Mouse (Mus musculus) neural tube, embryonic 13.5 days (tissue): Measurements from ENCODE around the gene Amigo3. TPM values are rescaled to one million over a fixed set of nuclear protein-coding genes. Genes with fewer than 3 reads are reported as not detected.

Source experiments
- ATAC-seq: fragments of 200-750 bp; cut with Nextera tagmentation; 2 replicates; pipeline ENCODE4 v1.8.0; 2017; ENCODE audit warnings: low read depth, mild to moderate bottlenecking, moderate TSS enrichment, moderate library complexity
- H3K27ac ChIP-seq: fragments of 300-500 bp; sonication (generic); replicated peaks from 2 replicates; pipeline ENCODE4 v1.5.1; 2015; ENCODE audit warnings: moderate library complexity, mild to moderate bottlenecking, inconsistent platforms
- H3K27me3 ChIP-seq: fragments of 300-500 bp; sonication (generic); 2 replicates; pipeline ENCODE4 v1.6.1; 2015; ENCODE audit warnings: mild to moderate bottlenecking, inconsistent platforms
- H3K36me3 ChIP-seq: fragments of 300-500 bp; sonication (generic); 2 replicates; pipeline ENCODE4 v1.6.1; 2015; ENCODE audit warnings: mild to moderate bottlenecking, inconsistent platforms
- H3K4me1 ChIP-seq: fragments of 300-500 bp; sonication (generic); replicated peaks from 2 replicates; pipeline ENCODE4 v1.6.1; 2015; ENCODE audit warnings: inconsistent platforms
- H3K4me2 ChIP-seq: fragments of 300-500 bp; sonication (generic); 2 replicates; pipeline ENCODE4 v1.6.1; 2015; ENCODE audit warnings: inconsistent platforms, mild to moderate bottlenecking, moderate library complexity
- H3K4me3 ChIP-seq: fragments of 300-500 bp; sonication (generic); 2 replicates; pipeline ENCODE4 v1.5.1; 2015; ENCODE audit warnings: mild to moderate bottlenecking, inconsistent platforms
- H3K9ac ChIP-seq: fragments of 300-500 bp; sonication (generic); 2 replicates; pipeline ENCODE4 v1.6.1; 2015; ENCODE audit warnings: moderate library complexity, mild to moderate bottlenecking, inconsistent platforms
- H3K9me3 ChIP-seq: fragments of 300-500 bp; sonication (generic); 2 replicates; pipeline ENCODE4 v1.6.1; 2016; ENCODE audit warnings: inconsistent platforms
- WGBS: fragments of 180-500 bp; shearing (Covaris S2); methylation state at CpG from one replicate; pipeline ENCODE4 v1.1.7; 2015; 5-methylcytosine and 5-hydroxymethylcytosine counted together
- polyA plus RNA-seq: library from polyadenylated mRNA; unstranded; fragments of >200 nt; fragmentation: Nextera tagmentation; extraction: Ambion mirVana; gene quantifications from 2 replicates; pipeline ENCODE4 v1.2.1, GENCODE M21; 2015

Amigo3 gene
- polyA plus RNA-seq, 1 experiment from 2014 or later, result 3.0 TPM

- H3K9me3 ChIP-seq, result no peaks in the 10 kb centered on the region
- H3K9ac ChIP-seq, result no peak overlapping the region
- peaks cover 50% of the 10 kb centered on the region for H3K36me3 ChIP-seq
- H3K27me3 ChIP-seq, result no peaks in the 10 kb centered on the region
- H3K4me3 ChIP-seq, result no peak overlapping the region
- 0 out of 2 replicates have a peak, but pooled peaks cover 3% of the 10 kb centered on the region for H3K4me1 ChIP-seq
- no peak overlapping the region for H3K4me2 ChIP-seq
- WGBS, result 89% methylated on average over 9 of the region's 9 CpGs
- H3K27ac ChIP-seq, result no peak overlapping the region
- no peak for ATAC-seq
These were observed 16.0 kb downstream of the Amigo3 start for GRCm38 (mm10) chr9:108069007-108069406.

- Histone ChIP-seq H3K4me1 (0 out of 2 replicates have a peak, but pooled peaks cover 3% of the 10 kb centered on the region), H3K4me3 (no peak overlapping the region), H3K9ac (no peak overlapping the region), H3K27ac (no peak overlapping the region), H3K4me2 (no peak overlapping the region), H3K27me3 (no peaks in the 10 kb centered on the region), H3K36me3 (peaks cover 45% of the 10 kb centered on the region), H3K9me3 (no peaks in the 10 kb centered on the region)
- WGBS, result 91% methylated on average over 7 of the region's 7 CpGs
- no peak for ATAC-seq
These were observed 16.6 kb downstream of the Amigo3 start for GRCm38 (mm10) chr9:108069529-108069928.

- Histone ChIP-seq H3K4me2 (no peak overlapping the region), H3K4me3 (no peak overlapping the region), H3K9me3 (no peaks in the 10 kb centered on the region), H3K27ac (no peak overlapping the region), H3K27me3 (no peaks in the 10 kb centered on the region), H3K4me1 (0 out of 2 replicates have a peak, but pooled peaks cover 3% of the 10 kb centered on the region), H3K36me3 (peaks cover 44% of the 10 kb centered on the region), H3K9ac (no peak overlapping the region)
- no peak for ATAC-seq
- 85% methylated on average over 4 of the region's 4 CpGs for WGBS
These were observed 18.8 kb downstream of the Amigo3 start for GRCm38 (mm10) chr9:108071801-108072200.

- H3K9me3 ChIP-seq, result no peaks in the 10 kb centered on the region
These were observed 19.5 kb downstream of the Amigo3 start for GRCm38 (mm10) chr9:108072481-108072924.

GRCm38 (mm10) chr9:108073141-108073930 is 20.4 kb downstream of the Amigo3 start:
- Histone ChIP-seq H3K4me3 (no peak overlapping the region), H3K9me3 (no peaks in the 10 kb centered on the region), H3K27ac (no peak overlapping the region), H3K9ac (no peak overlapping the region), H3K27me3 (no peaks in the 10 kb centered on the region), H3K4me1 (peaks cover 7% of the 10 kb centered on the region), H3K4me2 (no peak overlapping the region), H3K36me3 (peaks cover 48% of the 10 kb centered on the region)
- ATAC-seq, result no peak
- WGBS, result 65% methylated on average over 7 of the region's 7 CpGs

More at GRCm38 (mm10) chr9:108072481-108072924, 19.5 kb downstream of the Amigo3 start:
- Histone ChIP-seq H3K9ac (no peak overlapping the region), H3K27ac (no peak overlapping the region), H3K36me3 (peaks cover 49% of the 10 kb centered on the region), H3K4me2 (no peak overlapping the region), H3K27me3 (no peaks in the 10 kb centered on the region), H3K4me1 (0 out of 2 replicates have a peak, but pooled peaks cover 3% of the 10 kb centered on the region), H3K4me3 (no peak overlapping the region)
- WGBS, result 77% methylated on average over 9 of the region's 9 CpGs
- no peak for ATAC-seq

GRCm38 (mm10) chr9:108080168-108080567 is 27.2 kb downstream of the Amigo3 start, which contains the start of gene Mst1:
Gene Mst1, plus strand, starts transcription at chr9:108080436.
- Histone ChIP-seq H3K9me3 (no peaks in the 10 kb centered on the region), H3K4me2 (peak within 1 kb of the TSS; percentile 83), H3K27ac (no peak within 1 kb of the TSS), H3K36me3 (peaks cover 25% of the 10 kb centered on the region), H3K4me1 (peaks cover 26% of the 10 kb centered on the region), H3K27me3 (peaks cover 46% of the 10 kb centered on the region), H3K9ac (peak within 1 kb of the TSS; percentile 97), H3K4me3 (peak within 1 kb of the TSS; percentile 86)
- ATAC-seq, result no peak
- WGBS, result 80% methylated on average over 5 of the region's 5 CpGs

GRCm38 (mm10) chr9:108082549-108082948 is 29.6 kb downstream of the Amigo3 start:
- 7% methylated on average over 19 of the region's 19 CpGs for WGBS
- Histone ChIP-seq H3K27ac (no peak overlapping the region), H3K27me3 (peaks cover 46% of the 10 kb centered on the region), H3K9me3 (no peaks in the 10 kb centered on the region), H3K36me3 (peaks cover 40% of the 10 kb centered on the region), H3K4me1 (peaks cover 26% of the 10 kb centered on the region), H3K4me3 (no peak overlapping the region), H3K4me2 (peak overlapping the region; percentile 26), H3K9ac (peak overlapping the region; percentile 38; the same call in 1 of the 2 replicates)
- ATAC-seq, result no peak

GRCm38 (mm10) chr9:108082988-108083431 is 30.1 kb downstream of the Amigo3 start, which contains the start of gene Rnf123:
Gene Rnf123, minus strand, starts transcription at chr9:108083346.
- H3K4me3 ChIP-seq, result no peak within 1 kb of the TSS

GRCm38 (mm10) chr9:108083561-108083960 is 30.6 kb downstream of the Amigo3 start:
- H3K4me1 ChIP-seq, result peaks cover 17% of the 10 kb centered on the region
- no peak overlapping the region for H3K9ac ChIP-seq
- no peak for ATAC-seq
- peaks cover 46% of the 10 kb centered on the region for H3K27me3 ChIP-seq
- WGBS, result 86% methylated on average over 6 of the region's 6 CpGs
- H3K27ac ChIP-seq, result no peak overlapping the region
- H3K4me3 ChIP-seq, result no peak overlapping the region
- H3K36me3 ChIP-seq, result peaks cover 50% of the 10 kb centered on the region
- no peak overlapping the region for H3K4me2 ChIP-seq
- no peaks in the 10 kb centered on the region for H3K9me3 ChIP-seq

More at GRCm38 (mm10) chr9:108082988-108083431, 30.1 kb downstream of the Amigo3 start, which contains the start of gene Rnf123:
- Histone ChIP-seq H3K9ac (peak within 1 kb of the TSS; percentile 38; the same call in 1 of the 2 replicates), H3K36me3 (peaks cover 44% of the 10 kb centered on the region), H3K27ac (no peak within 1 kb of the TSS), H3K9me3 (no peaks in the 10 kb centered on the region), H3K4me2 (peak within 1 kb of the TSS; percentile 26), H3K4me1 (peaks cover 22% of the 10 kb centered on the region), H3K27me3 (peaks cover 46% of the 10 kb centered on the region)
- 35% methylated on average over 12 of the region's 12 CpGs for WGBS
- no peak for ATAC-seq

- 97% methylated on average over 4 of the region's 4 CpGs for WGBS
- H3K36me3 ChIP-seq, result peaks cover 67% of the 10 kb centered on the region
- no peaks in the 10 kb centered on the region for H3K9me3 ChIP-seq
- H3K4me2 ChIP-seq, result no peak overlapping the region
- peaks cover 9% of the 10 kb centered on the region; the same call in 1 of the 2 replicates for H3K4me1 ChIP-seq
- peaks cover 45% of the 10 kb centered on the region for H3K27me3 ChIP-seq
- H3K27ac ChIP-seq, result no peak overlapping the region
- no peak for ATAC-seq
- no peak overlapping the region for H3K4me3 ChIP-seq
- no peak overlapping the region for H3K9ac ChIP-seq
These were observed 32.3 kb downstream of the Amigo3 start for GRCm38 (mm10) chr9:108085261-108085660.

- H3K36me3 ChIP-seq, result peaks cover 72% of the 10 kb centered on the region
- WGBS, result 95% methylated on average over 7 of the region's 7 CpGs
These were observed 37.7 kb downstream of the Amigo3 start for GRCm38 (mm10) chr9:108090611-108091120.

GRCm38 (mm10) chr9:108093586-108093985 is 40.6 kb downstream of the Amigo3 start:
- ATAC-seq, result no peak
- Histone ChIP-seq H3K4me1 (peaks cover 34% of the 10 kb centered on the region), H3K27me3 (no peaks in the 10 kb centered on the region), H3K36me3 (peaks cover 52% of the 10 kb centered on the region), H3K9ac (peak overlapping the region; percentile 87), H3K4me3 (peak overlapping the region; percentile 77), H3K4me2 (peak overlapping the region; percentile 91), H3K27ac (peak overlapping the region; percentile 80; the same call in 1 of the 2 replicates), H3K9me3 (no peaks in the 10 kb centered on the region)
- 74% methylated on average over 10 of the region's 10 CpGs for WGBS

More at GRCm38 (mm10) chr9:108090611-108091120, 37.7 kb downstream of the Amigo3 start:
- Histone ChIP-seq H3K9me3 (no peaks in the 10 kb centered on the region), H3K9ac (no peak overlapping the region), H3K4me3 (no peak overlapping the region), H3K27me3 (no peaks in the 10 kb centered on the region), H3K27ac (no peak overlapping the region), H3K4me1 (peaks cover 25% of the 10 kb centered on the region), H3K4me2 (no peak overlapping the region)
- no peak for ATAC-seq
